Mouse (Mus musculus) gastrocnemius, postnatal 36 days (tissue): ENCODE results near the gene Cyp24a1. TPM values are rescaled to one million over a fixed set of nuclear protein-coding genes. Genes with fewer than 3 reads are reported as not detected.

Source experiments
- DNase-seq, 2 experiments: peaks; one replicate each; pipeline ENCODE4 v3.0.0; 2022
- intact Hi-C: fragments of 180-260 bp; cut with DNase I; formaldehyde crosslinking; loops from one replicate; pipeline ENCODE4 v1.15.1; 2025
- long read RNA-seq, 2 experiments: library from polyadenylated mRNA; stranded (forward); transcript quantifications; one replicate each; pipeline ENCODE4 v2.0.0; 2021
- total RNA-seq, 2 experiments: library from RNA; stranded (reverse); gene quantifications; 2 replicates each; pipeline ENCODE4 v1.2.3; 2021

The Cyp24a1 gene
- not detected for total RNA-seq
- long read RNA-seq, experiment 1, result 0 reads
- long read RNA-seq, experiment 2, result 0 reads

DNA sequence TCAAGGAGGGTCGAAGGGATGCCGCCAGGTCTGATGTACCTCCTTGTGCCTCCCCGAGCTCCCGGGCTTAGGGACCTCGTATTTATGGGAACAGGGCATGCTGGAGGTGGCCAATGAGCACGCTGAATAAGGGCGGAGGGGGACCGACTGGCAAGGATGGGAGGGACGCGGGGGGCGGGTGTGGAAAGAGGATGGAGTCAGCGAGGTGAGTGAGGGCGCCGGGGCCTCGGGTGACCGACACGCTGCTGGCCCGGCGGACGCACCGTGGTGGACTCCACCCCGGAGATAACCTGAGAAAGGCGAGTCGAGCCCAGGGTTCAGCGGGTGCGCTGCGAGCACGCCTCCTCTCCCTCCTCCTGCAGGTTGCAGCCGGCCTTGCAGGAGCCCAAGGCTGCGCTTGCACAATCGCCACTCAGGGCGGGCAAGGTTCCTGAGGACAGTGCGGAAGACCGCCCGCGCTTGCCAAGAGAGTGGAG is at the start of gene Cyp24a1:
Gene Cyp24a1 (minus strand): TSS at position 55 of the 476 bp plus-strand sequence.
- intact Hi-C loops, result no loop called here
- peak in 1 of 2 experiments; percentile 56 for DNase-seq

DNA sequence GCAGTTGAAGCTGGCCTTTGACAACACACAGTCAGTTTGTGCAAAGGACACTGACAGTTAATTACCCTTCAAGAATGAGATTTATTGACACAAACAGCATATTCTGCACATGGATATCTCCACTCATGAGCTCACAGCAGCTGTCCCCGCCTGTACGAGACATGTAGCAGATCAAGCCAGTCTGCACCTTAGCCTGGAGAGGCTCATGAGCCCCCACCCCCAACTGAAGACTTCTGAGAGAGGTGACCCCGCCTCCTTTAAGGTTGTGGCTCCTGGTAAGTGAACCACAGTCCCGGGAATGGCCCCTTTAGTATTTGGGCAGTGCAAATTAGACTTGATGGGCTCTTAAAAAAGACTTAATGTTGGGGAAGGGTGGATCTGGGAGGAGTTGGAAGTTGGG is 48.8 kb upstream of the Cyp24a1 start:
- intact Hi-C loops, result no loop called here
- no peak for DNase-seq

DNA sequence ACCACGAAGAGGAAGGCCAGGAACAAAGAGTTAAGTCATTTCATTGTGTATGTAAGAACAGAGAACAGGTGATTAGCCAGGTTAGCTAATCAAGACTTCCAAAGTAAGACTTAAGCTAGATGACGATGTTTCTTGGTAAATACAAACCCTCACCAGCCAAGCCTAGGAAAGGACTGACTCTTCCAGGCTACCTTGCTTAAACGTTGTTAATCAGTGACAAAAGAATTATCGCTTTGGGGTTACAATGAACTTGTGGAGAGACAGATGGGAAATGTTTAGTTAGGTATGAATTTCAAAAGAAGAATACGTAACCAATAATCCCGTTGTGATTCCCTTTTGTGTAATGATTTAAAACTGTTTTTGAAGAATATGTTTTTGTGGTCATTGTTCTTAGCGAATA is 48.0 kb upstream of the Cyp24a1 start:
- intact Hi-C loops, result no loop called here
- DNase-seq, result no peak

DNA sequence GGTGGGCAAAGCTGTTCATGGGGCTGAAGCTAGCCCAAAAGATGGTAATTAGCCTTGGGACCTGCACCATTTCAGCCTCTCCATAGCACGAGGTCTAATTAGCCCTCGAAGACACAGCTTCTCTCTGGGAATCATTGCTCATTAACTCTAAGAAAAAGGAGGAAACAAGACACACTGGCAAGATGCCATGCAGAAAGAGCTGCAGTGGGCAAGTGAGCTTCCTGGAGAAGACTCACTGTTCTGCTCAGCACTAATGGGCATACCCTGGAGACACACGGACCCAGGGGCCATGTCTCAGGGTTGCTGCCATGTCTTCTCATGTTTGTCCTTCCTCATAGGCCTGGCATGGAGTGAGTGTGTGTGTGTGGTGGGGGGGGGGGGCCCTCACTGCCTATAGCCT is 47.2 kb upstream of the Cyp24a1 start:
- no peak for DNase-seq
- intact Hi-C loops, result no loop called here

DNA sequence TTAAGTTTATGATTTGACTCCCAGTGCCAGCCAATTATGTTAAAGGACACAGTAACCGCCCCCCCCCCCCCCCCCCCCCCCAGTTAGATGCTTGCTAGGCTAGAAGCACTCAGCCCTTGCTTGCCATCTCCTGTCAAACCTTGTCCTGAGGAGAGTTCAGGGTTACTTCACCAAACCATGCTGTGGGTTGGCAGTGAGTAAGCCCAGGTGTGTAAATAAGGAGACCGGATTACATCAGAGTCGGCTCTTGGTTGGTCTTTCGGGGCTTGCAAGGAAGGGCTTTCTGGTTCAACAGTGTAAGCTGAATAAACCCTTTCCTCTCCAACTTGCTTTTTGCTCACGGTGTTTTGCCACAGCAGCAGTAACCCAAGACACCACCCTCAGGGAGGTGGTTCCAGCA is 46.7 kb upstream of the Cyp24a1 start:
- intact Hi-C loops, result no loop called here
- DNase-seq, result no peak

DNA sequence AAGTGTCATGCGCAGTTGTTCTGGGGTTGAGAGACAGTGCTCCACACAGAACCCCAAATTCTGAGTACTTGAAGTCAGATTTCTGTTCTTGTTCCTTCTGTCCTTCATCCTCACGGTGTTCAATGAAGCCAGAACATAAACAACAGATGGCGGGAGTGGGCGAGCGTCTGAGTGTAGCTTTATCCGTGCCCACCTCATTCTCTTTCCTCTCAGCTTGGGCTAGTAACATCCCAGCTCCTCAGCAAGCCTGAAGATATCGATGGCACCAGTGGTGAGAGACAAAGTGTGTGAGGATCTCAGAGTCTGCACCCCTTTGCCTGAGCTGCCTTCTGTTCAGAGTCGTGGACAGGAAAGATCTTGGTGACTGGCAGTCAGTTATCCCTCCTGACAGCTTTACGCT is 42.3 kb upstream of the Cyp24a1 start:
- no peak for DNase-seq
- intact Hi-C loops, result no loop called here

DNA sequence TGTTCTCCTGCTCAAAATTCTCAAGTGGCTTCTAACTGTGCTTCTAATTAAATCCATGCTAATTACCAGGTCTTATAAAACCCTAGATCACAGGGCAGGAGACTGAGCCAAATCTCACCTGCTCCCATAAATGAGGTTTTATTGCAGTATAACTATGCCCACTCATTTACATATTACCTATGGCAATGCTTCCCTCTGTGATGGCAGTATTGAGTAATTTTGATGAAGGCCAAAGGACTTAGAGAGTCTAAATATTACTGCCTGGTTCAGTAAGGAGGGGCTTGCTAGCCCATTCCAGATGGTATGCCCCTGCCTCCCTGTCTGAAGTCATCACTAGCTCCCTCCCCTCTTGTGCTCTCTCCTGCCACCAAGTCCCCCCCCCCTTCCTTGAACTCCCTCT is 38.9 kb upstream of the Cyp24a1 start:
- intact Hi-C loops, result no loop called here
- no peak for DNase-seq

DNA sequence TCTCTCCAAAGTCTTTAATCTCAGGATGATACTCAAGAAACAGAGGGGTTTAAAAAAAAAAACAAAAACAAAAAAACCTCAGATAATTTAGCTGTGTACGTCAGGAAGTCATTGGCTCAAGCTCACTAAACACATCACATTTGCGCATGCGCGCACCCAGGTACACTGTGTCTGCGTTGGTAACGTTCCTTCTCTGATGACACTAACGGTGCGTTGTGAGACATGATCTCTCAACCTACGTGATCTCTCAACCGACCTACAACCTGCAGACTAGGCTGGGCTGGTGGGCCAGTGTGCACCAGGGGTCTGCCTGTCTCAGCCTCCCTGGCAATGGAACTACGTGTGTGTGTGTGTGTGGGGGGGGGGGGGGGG is 37.8 kb upstream of the Cyp24a1 start:
- DNase-seq, result no peak
- intact Hi-C loops, result no loop called here

DNA sequence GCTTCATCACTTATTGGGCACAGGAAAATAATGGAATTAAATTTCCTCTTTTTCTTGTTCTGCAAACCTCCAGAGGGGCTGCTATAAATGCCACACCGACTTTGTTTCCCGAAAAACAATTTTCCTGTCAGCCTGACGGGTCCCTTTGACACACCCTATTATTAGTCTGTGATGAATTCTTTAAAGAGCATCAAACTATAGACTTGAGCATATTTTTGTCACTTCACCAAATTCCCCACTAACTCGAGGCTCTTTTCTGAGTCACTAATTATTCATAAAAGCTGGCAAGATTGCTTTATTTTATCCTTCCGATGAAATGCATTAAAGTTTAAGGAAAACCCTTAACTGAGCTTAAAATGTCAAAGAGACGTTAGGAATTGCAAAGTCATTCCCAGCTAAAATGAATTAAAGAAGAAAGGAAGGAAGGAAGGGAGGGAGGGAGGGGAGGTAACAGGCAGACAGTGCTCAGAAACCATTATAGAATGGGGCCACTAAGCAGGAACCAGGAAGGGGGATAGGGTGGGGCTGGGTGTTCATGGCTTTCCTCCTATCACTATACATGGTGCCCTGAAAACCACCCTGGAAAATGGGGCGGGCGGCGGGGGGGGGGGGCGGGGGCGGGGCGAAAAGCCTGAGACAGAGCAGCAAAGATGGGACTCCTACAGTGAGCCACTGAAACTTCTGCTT is 37.3 kb upstream of the Cyp24a1 start:
- intact Hi-C loops, result no loop called here
- DNase-seq, result no peak

DNA sequence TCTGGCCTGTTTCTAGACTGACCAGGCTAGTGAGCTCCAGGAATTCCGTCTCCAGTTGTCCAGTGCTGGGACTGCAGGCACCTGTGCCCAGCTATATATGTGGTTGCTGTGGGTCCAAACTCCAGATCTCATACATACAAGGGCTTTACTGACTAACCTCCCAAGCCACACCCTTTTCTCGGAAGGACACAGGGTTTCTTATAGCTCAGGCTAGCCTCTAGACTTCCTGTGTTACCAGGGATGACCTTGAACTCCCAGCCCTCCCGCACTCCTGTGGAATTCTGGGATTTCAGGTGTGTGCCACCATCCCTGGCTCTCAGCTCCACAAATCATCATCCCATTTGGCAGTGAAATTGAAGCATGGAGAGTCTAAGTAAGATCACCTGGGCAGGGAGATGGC is 33.3 kb upstream of the Cyp24a1 start:
- no peak for DNase-seq
- intact Hi-C loops, result no loop called here

DNA sequence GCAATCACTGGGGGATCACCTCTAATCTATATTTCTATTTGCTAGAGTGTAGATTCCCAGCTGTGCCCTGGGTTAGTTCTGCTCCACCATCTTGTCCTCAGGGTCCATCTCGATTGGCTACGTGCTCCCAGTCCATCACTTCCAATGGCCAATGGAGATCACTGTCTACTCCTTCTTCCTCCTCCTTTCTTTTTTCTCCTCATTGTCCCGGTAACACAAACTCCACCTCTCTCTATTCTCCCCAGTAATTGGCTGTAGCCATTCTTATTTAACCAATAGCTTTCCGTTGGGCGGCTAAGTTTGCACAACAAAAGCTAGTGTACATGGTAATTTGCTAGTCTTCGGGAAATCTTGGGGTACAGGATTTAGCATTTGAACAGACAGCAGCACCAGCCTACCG is 32.8 kb upstream of the Cyp24a1 start:
- intact Hi-C loops, result no loop called here
- no peak for DNase-seq

DNA sequence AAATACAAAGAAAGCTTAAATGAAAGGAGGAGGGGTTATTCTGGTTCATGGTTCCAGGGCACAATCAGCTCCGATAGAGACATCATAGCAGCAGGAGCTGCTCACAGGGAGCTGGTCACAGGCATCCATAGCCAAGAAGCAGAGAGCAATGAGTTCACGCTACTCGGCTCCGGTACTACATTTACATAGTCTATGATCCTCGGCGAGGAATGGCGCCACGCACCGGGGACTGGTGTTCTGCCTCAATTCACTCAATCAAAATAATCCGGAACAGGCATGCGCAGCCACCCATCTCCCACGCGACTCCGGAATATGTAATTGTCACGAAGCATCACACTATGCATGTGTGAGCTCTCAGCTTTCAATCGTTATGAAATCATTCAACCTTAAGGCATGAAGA is 31.1 kb upstream of the Cyp24a1 start:
- intact Hi-C loops, result no loop called here
- no peak for DNase-seq

DNA sequence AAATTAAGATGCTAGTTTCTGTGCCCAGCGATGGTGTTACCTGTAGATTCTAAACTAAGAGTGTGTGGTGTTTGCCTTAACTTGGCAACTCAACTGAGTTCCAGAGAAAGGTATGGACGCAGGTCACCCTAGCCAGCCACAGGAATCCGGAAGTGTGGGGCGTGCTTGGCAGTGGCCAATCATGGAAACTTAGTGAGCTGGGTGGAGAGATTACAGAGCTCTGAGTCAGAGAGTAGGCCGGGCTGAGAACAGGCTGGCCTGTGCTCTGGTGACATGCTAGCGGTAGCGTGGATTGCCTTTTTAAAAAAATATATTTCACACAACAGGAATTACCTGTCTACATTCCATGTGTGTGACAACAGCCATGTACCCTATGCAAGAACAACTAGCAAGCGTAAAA is 29.6 kb upstream of the Cyp24a1 start:
- no peak for DNase-seq

DNA sequence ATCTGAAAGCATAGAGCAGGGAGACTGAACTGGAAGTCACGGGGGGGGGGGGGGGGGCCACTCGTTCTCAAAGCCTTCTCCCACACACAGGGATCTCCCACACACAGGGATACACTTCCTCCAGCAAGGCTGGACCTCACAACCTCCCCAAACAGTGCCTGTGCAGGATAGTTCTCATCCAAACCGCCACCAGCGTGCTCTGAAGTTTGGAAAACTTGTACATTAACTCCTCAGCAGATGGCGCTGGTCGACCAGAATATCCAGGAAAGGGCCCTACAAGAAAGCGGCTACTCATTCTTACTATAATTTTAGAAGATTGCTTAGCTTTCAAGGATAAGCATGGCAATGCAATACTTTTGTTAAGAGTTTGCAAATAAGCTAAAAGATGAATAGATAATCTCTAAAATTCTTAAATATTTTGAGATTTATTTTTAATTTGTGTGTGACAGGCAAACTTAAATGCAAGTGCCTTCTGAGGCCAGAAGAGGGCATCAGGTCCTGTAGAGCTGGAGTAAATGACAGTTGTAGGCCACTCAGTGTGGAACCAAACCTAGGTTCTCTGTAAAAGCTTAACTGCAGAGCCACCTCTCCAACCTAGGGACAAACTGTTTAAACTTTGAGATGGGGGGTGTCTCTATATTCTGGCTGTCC is 23.5 kb upstream of the Cyp24a1 start:
- DNase-seq, result no peak
- intact Hi-C loops, result loop anchor here (5.0 kb wide), 1 partner anchor 77 kb away; no protein-coding TSS in a partner anchor

More for the DNA sequence above, 29.6 kb upstream of the Cyp24a1 start:
- intact Hi-C loops, result no loop called here

DNA sequence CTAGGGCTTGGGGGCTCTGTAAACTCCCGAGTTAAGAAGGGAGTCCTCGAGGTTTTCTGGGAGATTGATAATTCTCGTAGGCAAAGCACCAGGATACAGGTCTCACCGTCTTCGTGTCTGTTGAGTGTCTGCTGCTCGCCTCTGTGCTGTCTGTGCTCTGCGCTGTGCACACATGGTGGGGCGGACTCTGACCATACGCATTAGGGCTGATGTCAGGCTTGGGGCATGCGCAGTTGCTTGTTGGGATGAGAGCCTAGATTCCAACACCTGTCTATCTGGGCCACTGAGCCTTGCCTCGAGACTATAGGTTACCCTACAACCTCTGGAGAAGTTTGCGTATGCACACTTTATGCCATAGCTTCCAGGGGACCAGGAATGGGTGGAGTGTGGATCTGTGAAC is 16.8 kb upstream of the Cyp24a1 start:
- intact Hi-C loops, result no loop called here

DNA sequence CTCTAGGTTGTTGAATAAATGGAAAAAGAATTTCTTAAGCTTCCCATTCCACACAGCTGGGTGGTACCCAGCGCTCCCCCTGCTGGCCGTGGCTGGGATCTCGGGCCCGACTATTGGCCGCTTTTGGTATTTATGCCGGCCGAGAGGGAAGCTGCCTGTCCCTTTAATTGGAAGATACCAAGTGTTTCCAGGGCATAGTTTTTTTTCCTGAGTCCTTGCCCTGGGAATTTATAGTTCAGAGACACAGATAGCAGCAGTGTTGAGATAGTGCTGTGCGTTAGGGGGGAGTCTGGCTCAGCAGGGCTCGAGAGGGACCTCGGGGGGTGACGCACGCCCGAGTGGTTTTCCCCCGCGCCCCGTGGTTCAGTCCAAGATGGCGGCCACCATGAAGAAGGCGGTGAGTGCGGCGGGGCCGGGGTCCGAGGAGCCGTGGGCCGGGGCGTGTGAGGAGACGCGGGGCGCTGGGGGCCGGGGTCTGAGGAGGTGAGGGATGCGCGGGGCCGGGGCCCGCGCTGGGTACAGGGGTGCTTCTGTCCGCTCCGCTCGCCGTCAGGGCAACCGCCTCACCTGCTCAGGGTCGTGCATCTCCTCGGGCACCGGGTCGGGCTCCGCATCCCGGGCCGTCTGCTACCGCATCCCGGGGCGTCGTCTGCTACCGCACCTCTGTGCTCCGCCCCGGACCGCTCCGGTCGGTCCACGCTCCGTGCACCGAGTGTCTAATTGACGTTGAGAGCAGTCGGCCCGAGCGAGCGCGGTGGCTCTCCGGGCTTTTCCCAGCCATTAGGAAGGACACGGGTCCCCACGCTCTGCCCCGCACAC is 14.3 kb upstream of the Cyp24a1 start:
- DNase-seq, result peak; percentile 88 to 90
- intact Hi-C loops, result no loop called here

More for the DNA sequence above, 16.8 kb upstream of the Cyp24a1 start:
- DNase-seq, result no peak

DNA sequence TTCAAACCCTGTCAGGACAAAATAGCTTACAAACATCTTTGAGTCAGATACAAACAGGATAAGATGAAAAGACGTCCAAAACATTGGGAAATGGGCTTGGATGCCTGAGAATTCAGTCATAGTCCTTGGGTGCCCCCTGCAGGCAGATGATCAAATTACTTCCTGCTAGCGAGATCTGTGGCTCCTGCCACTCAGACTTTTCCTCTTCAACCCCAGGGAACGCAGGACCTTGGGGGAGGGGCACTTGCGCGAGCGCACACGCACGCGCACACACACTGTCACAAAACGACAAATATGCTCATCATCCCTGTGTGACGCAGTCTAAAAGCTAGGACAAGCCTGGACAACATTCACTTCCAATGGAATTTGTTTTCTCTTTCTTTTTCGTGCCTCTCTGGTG is 11.9 kb upstream of the Cyp24a1 start:
- intact Hi-C loops, result loop anchor here (1.0 to 2.0 kb wide), 2 partner anchors 57 to 154 kb away; no protein-coding TSS in a partner anchor
- DNase-seq, result peak; percentile 85 to 86

DNA sequence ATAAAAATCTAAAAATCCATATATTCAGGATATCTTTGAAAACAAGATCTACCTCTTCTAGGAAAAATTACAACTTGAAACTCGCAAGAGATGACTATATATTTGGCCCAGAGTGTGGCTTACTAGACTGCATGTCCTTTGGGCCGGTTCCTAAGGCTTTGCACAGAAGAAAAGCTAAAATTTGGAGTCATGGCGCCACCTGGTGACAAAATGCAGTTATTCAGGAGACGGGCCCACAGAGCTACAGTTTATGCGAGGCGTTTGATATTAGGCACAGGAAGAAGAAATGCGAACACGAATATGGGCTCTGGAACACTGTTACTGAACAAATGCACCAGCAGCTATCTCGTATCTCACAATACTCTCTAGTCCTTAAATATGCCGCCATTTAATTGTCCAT is 10.8 kb upstream of the Cyp24a1 start:
- intact Hi-C loops, result loop anchor here (1.0 to 2.0 kb wide), 2 partner anchors 55 to 153 kb away; no protein-coding TSS in a partner anchor
- peak; percentile 70 to 74 for DNase-seq

DNA sequence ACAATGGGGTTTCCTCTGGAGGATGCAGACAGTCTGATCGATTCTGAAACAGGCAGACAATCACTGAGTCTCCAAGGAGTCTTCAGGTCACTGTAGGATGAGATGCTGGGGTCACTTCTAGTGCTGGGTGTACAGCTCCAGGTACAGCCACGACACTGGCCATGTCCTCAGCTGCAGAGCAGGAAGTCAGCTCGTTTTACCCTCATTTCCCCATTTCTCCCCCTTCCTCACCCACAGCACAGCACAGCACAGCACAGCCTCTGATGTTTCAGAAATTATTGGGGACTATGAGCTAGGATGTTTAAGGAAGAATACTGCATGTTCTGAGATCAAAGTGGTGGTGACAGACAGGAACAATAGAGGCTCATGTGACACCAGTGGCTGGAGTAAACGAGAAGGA is 7.0 kb upstream of the Cyp24a1 start:
- intact Hi-C loops, result no loop called here
- no peak for DNase-seq

DNA sequence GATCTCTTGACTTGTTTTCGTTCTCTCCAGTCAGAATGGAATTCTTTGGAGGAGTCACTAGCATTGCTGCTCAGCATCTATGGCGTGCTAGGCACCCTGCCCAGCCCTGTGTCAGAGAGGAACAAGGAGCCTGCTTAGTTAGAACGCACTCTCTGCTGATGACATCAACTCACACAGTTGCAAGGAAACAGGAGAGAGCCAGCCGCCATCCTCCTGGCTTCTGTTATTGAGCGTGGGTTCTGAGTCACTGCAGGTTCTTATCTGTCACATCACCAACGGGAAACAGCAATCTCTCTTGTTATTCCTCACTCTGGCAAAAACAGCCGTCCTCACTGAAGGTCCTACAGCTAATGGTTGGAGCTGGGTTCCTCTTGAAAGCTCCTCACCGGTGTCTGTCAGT is 6.4 kb upstream of the Cyp24a1 start:
- no peak for DNase-seq
- intact Hi-C loops, result no loop called here

DNA sequence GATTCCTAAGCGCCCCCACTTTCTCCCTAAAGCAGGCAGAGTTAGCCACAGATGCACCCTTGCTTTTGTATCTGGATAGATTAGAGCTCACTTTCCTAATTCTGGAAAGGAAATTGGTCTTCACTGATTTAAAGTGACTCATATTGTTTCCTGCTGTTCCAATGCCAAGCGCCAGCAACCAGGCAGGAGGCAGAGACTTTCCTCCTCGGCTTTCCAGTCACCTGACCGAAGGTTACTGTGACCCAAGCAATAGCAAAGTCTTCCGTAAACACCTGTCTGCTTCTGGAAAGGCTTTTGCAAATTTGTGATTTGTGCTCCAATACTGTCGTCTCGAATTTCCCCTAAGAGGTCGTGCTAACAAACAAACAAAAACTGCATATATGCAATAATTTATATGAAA is 1.1 kb upstream of the Cyp24a1 start:
- no peak for DNase-seq
- intact Hi-C loops, result no loop called here
